Mouse (Mus musculus): ENCODE data around the gene Map4k4. TPM values are rescaled to one million over a fixed set of nuclear protein-coding genes. Genes with fewer than 3 reads are reported as not detected.

Gene Map4k4
- polyA plus RNA-seq, 1 experiment, result 94.7 TPM

GRCm38 (mm10) chr1:39976847-39977744, 76.4 kb downstream of the Map4k4 start:
- no peak for TF ChIP-seq POLR2A (IDR thresholded peaks at IDR 0.05; ENCODE audit: borderline replicate concordance, extremely low read depth, low read depth, low read length)
- no peak for TF ChIP-seq CTCF (IDR thresholded peaks at IDR 0.05; ENCODE audit: insufficient read depth, low read length)
- H3K4me1 ChIP-seq (ENCODE audit: control insufficient read depth, insufficient read depth, low read length), result peaks cover 6% of the 10 kb centered on the region
- no peak for DNase-seq
- no peak overlapping the region for H3K4me3 ChIP-seq (replicated peaks; ENCODE audit: extremely low read depth, low read depth, low read length)
- WGBS, result 69% methylated on average over 11 of the region's 11 CpGs

- H3K4me1 ChIP-seq (ENCODE audit: control insufficient read depth, insufficient read depth, low read length), result peaks cover 14% of the 10 kb centered on the region
- WGBS, result 67% methylated on average over 20 of the region's 20 CpGs
- no peak overlapping the region for H3K4me3 ChIP-seq (replicated peaks; ENCODE audit: extremely low read depth, low read depth, low read length)
- no peak for DNase-seq
- TF ChIP-seq CTCF (IDR thresholded peaks at IDR 0.05; ENCODE audit: insufficient read depth, low read length) (no peak), POLR2A (IDR thresholded peaks at IDR 0.05; ENCODE audit: borderline replicate concordance, extremely low read depth, low read depth, low read length) (no peak)
Measured at GRCm38 (mm10) chr1:39978781-39979486, 78.2 kb downstream of the Map4k4 start.

GRCm38 (mm10) chr1:39980314-39981290, 79.9 kb downstream of the Map4k4 start:
- Histone ChIP-seq H3K4me3 (replicated peaks; ENCODE audit: extremely low read depth, low read depth, low read length) (no peak overlapping the region), H3K4me1 (ENCODE audit: control insufficient read depth, insufficient read depth, low read length) (peaks cover 13% of the 10 kb centered on the region)
- WGBS, result 70% methylated on average over 15 of the region's 15 CpGs
- no peak for TF ChIP-seq POLR2A (IDR thresholded peaks at IDR 0.05; ENCODE audit: borderline replicate concordance, extremely low read depth, low read depth, low read length)
- TF ChIP-seq CTCF (IDR thresholded peaks at IDR 0.05; ENCODE audit: insufficient read depth, low read length), result no peak
- DNase-seq, result no peak

DNA sequence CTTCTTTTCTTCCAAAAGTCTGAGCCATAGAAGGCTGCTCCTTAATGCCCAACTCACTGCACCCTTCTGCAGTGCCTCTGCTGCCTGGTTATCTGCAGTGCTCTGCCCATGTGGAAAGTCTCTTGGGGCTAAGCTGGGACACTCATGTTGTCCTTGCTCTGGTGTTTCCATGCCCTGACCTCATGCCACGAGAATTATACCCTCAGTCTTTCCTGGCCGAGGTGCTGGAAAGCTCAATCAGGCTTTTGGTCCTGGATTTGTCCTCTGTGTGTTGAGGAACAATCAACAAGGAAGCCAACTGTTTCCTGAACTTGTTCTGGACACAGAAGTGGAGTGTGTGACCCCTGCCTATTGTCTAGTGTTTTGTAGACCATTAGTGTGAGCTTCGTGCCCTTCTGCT, 81.3 kb downstream of the Map4k4 start:
- Histone ChIP-seq H3K4me1 (ENCODE audit: control insufficient read depth, insufficient read depth, low read length) (peaks cover 13% of the 10 kb centered on the region), H3K4me3 (replicated peaks; ENCODE audit: extremely low read depth, low read depth, low read length) (no peak overlapping the region)
- no peak for TF ChIP-seq CTCF (IDR thresholded peaks at IDR 0.05; ENCODE audit: insufficient read depth, low read length)
- TF ChIP-seq POLR2A (IDR thresholded peaks at IDR 0.05; ENCODE audit: borderline replicate concordance, extremely low read depth, low read depth, low read length), result no peak
- WGBS, result 35% methylated on average over 3 of the region's 3 CpGs
- no peak for DNase-seq

- no peak for DNase-seq
- 42% methylated on average over 13 of the region's 13 CpGs for WGBS
- Histone ChIP-seq H3K4me3 (replicated peaks; ENCODE audit: extremely low read depth, low read depth, low read length) (no peak overlapping the region), H3K4me1 (ENCODE audit: control insufficient read depth, insufficient read depth, low read length) (peaks cover 13% of the 10 kb centered on the region)
- no peak for TF ChIP-seq POLR2A (IDR thresholded peaks at IDR 0.05; ENCODE audit: borderline replicate concordance, extremely low read depth, low read depth, low read length)
- TF ChIP-seq CTCF (IDR thresholded peaks at IDR 0.05; ENCODE audit: insufficient read depth, low read length), result no peak
Measured at GRCm38 (mm10) chr1:39982727-39983487, 82.2 kb downstream of the Map4k4 start.

- H3K4me3 ChIP-seq (replicated peaks; ENCODE audit: extremely low read depth, low read depth, low read length), result no peak overlapping the region
- 85% methylated on average over 9 of the region's 9 CpGs for WGBS
- DNase-seq, result no peak
- TF ChIP-seq CTCF (IDR thresholded peaks at IDR 0.05; ENCODE audit: insufficient read depth, low read length) (no peak), POLR2A (IDR thresholded peaks at IDR 0.05; ENCODE audit: borderline replicate concordance, extremely low read depth, low read depth, low read length) (no peak)
- H3K4me1 ChIP-seq (ENCODE audit: control insufficient read depth, insufficient read depth, low read length), result peaks cover 13% of the 10 kb centered on the region
Measured at GRCm38 (mm10) chr1:39984331-39984730, 83.6 kb downstream of the Map4k4 start.

DNA sequence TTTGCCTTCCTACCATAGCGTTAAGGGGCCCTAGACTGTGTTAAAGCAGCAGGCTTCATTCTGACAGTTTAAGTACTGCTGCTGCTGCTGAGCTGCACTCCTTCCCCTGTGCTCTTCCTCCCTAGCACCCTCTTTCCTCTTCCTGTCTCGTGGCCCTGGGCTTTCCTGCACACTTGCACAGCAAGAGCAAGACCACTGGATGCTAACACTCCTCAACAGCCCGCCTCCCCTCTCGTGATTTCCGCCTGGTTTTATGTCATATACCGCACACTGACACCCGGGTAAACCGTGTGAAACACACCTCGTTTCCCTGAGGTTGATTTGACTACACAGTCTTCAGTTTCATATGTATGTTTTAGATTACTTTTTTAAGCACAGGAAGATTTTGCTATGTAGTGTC, 86.1 kb downstream of the Map4k4 start:
- WGBS, result 78% methylated on average over 9 of the region's 9 CpGs
- no peak for TF ChIP-seq POLR2A (IDR thresholded peaks at IDR 0.05; ENCODE audit: borderline replicate concordance, extremely low read depth, low read depth, low read length)
- TF ChIP-seq CTCF (IDR thresholded peaks at IDR 0.05; ENCODE audit: insufficient read depth, low read length), result no peak
- H3K4me1 ChIP-seq (ENCODE audit: control insufficient read depth, insufficient read depth, low read length), result peaks cover 12% of the 10 kb centered on the region
- H3K4me3 ChIP-seq (replicated peaks; ENCODE audit: extremely low read depth, low read depth, low read length), result no peak overlapping the region
- DNase-seq, result no peak

- Histone ChIP-seq H3K4me1 (ENCODE audit: control insufficient read depth, insufficient read depth, low read length) (no peaks in the 10 kb centered on the region), H3K4me3 (replicated peaks; ENCODE audit: extremely low read depth, low read depth, low read length) (no peak overlapping the region)
- no peak for DNase-seq
- TF ChIP-seq CTCF (IDR thresholded peaks at IDR 0.05; ENCODE audit: insufficient read depth, low read length) (no peak), POLR2A (IDR thresholded peaks at IDR 0.05; ENCODE audit: borderline replicate concordance, extremely low read depth, low read depth, low read length) (no peak)
- WGBS, result 61% methylated on average over 12 of the region's 12 CpGs
Measured at GRCm38 (mm10) chr1:39988841-39989240, 88.1 kb downstream of the Map4k4 start.

All from lung, adult 2 months (tissue).